Mouse (Mus musculus) cerebellum, adult 9-11 months (tissue): ENCODE results near the gene Lpar4.

ENCODE experiments used
- DNase-seq: peaks from one replicate; pipeline ENCODE4 v3.0.0; 2022

Gene Lpar4

GRCm38 (mm10) chrX:106920175-106920827 is at the start of gene Lpar4:
TSS of gene Lpar4 (plus strand) at chrX:106920625.
- no peak for DNase-seq

GRCm38 (mm10) chrX:106871426-106871825 is 49.0 kb upstream of the Lpar4 start:
- DNase-seq: no peak

GRCm38 (mm10) chrX:106871894-106872293 is 48.5 kb upstream of the Lpar4 start:
- DNase-seq: no peak

- no peak for DNase-seq
Observed at GRCm38 (mm10) chrX:106872315-106872714, 48.1 kb upstream of the Lpar4 start.

GRCm38 (mm10) chrX:106897707-106898275 is 22.6 kb upstream of the Lpar4 start:
- no peak for DNase-seq

GRCm38 (mm10) chrX:106920828-106921619 is 599 bp downstream of the Lpar4 start:
- DNase-seq: no peak

GRCm38 (mm10) chrX:106924572-106924971 is 4.1 kb downstream of the Lpar4 start:
- DNase-seq: no peak

- no peak for DNase-seq
Observed at GRCm38 (mm10) chrX:106939326-106939725, 18.9 kb downstream of the Lpar4 start.

- no peak for DNase-seq
Observed at GRCm38 (mm10) chrX:106950558-106950957, 30.1 kb downstream of the Lpar4 start.

GRCm38 (mm10) chrX:106951016-106951415 is 30.6 kb downstream of the Lpar4 start:
- no peak for DNase-seq

GRCm38 (mm10) chrX:106953840-106954239 is 33.4 kb downstream of the Lpar4 start:
- DNase-seq: no peak

- no peak for DNase-seq
Observed at GRCm38 (mm10) chrX:106962233-106962632, 41.8 kb downstream of the Lpar4 start.

GRCm38 (mm10) chrX:106964326-106964725 is 43.9 kb downstream of the Lpar4 start:
- DNase-seq: no peak
